Mouse (Mus musculus) B cell, adult 67 days (primary cell): ENCODE measurements around the gene Smarce1. TPM values are rescaled to one million over a fixed set of nuclear protein-coding genes. Genes with fewer than 3 reads are reported as not detected.

Experiments used
- total RNA-seq, 2 experiments: library from RNA; stranded (reverse); gene quantifications; 4 replicates each; pipeline ENCODE4 v1.2.4; 2023

Smarce1 gene
- total RNA-seq: 100 to 1,000 TPM; 161 to 173 TPM

DNA sequence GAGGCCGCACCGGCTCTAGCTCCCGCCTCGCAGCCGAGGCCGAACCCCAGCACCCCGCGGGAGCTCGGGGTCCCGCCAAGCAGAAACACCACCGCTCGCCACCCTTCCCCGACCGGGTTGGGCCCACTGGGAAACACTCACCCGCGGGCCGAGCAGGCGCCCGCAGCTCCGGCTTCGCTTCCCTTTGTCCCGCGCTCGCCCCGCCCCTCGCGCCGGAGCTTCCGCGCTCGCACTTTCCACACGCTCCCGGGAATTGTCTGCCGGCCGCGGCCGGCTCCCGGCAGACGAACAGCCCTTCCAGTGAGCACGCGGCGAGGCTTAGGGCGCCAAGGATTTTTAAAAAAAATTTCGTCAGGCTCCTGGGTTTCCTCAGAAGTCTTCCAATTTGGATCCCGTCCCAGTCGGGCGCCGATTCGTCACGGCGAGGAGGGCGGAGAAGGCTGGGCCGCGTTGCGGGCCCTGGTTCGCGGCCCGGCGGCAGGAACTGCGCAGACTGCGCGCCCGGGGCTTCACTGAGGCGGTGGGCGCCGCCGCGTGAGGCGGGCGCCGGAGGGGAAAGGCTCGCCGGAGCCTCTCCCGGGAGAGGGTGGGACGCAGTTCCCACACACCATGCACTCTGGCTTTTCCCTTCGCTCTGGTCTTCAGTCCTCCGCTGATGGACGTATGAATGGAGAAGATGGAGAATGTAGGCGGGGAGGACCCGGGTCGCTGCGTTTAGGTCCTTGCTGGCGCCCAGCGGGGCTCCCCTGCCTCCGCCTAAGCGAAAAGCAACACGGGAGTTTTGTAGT, at the start of gene Smarce1:
Gene Smarce1 (minus strand): TSS at position 757 of the 788 bp plus-strand sequence.

DNA sequence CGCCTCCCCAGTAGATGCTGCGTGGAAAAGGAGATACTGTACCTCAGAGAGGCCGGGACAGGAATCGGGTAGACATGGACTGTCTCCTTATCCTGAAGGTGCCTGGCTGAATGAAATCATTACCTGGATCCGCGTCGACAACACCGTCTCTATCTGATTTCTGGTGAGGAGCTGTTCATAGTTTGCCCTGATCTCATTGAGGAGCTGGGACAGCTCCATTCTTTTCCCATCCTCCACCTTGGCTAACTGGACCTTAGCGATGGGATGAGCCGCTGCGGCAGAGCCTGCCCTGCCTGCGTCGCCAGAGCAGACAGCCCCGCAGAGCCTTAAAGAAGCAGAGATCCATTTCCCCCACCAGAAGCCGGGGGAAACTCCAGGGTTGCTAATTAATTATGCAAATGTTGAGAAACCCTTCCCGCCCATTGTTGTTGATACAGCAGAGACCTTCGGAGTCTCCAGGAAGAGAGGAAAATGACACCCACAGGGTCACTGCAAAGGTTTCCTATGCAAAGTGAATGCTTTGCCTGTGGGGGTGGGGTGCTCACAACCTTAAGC, 13.1 kb upstream of the Smarce1 start, which contains the start of gene Krt222:
Gene Krt222 (minus strand): TSS at position 266 of the 555 bp plus-strand sequence.

Other genes starting within 250 kb of the Smarce1 start
- gene Gjd3, start 248.0 kb downstream of the Smarce1 start, total RNA-seq: not detected
- 10 to 100 TPM; 16.8 to 20.2 TPM for gene Top2a, start 206.8 kb downstream of the Smarce1 start, total RNA-seq
- gene Igfbp4, start 189.8 kb downstream of the Smarce1 start, total RNA-seq: under 1 TPM in 1 of 2 experiments, not detected in 1; 0.38 TPM
- not detected for gene Tns4, start 141.7 kb downstream of the Smarce1 start, total RNA-seq
- gene Ccr7, start 75.9 kb downstream of the Smarce1 start, total RNA-seq: 100 to 1,000 TPM; 336 to 600 TPM
- gene Krt222, start 13.1 kb upstream of the Smarce1 start, total RNA-seq: 1 to 10 TPM; 1.8 to 2.0 TPM
- gene Krt24, start 54.2 kb upstream of the Smarce1 start, total RNA-seq: not detected
- not detected for gene Krt25, start 91.9 kb upstream of the Smarce1 start, total RNA-seq
- gene Krt26, start 106.9 kb upstream of the Smarce1 start, total RNA-seq: not detected
- gene Krt27, start 120.1 kb upstream of the Smarce1 start, total RNA-seq: not detected
- gene Krt28, start 143.9 kb upstream of the Smarce1 start, total RNA-seq: not detected
- gene Krt10, start 158.3 kb upstream of the Smarce1 start, total RNA-seq: 1 to 10 TPM; 1.5 to 3.2 TPM
- gene Krt12, start 191.2 kb upstream of the Smarce1 start, total RNA-seq: not detected
- not detected for gene Krt20, start 207.1 kb upstream of the Smarce1 start, total RNA-seq